Mouse (Mus musculus): ENCODE measurements around the gene Prdm16. TPM values are rescaled to one million over a fixed set of nuclear protein-coding genes. Genes with fewer than 3 reads are reported as not detected.
A peak's percentile ranks its signal among the peaks of the same experiment; 100 is the strongest.

The Prdm16 gene
- total RNA-seq, 2 experiments from 2014 or later, result 2.2 to 3.0 TPM

GRCm38 (mm10) chr4:154352246-154352645, 284.4 kb downstream of the Prdm16 start:
- H3K4me3 ChIP-seq, result no peak overlapping the region
- DNase-seq, result no peak
- no peak overlapping the region for H3K27ac ChIP-seq
- no peak for TF ChIP-seq CTCF (IDR thresholded peaks at IDR 0.05)
- intact Hi-C loops (cut with DNase I), result no loop called here

GRCm38 (mm10) chr4:154348197-154348786, 288.4 kb downstream of the Prdm16 start:
- no peak for DNase-seq
- intact Hi-C loops (cut with DNase I), result no loop called here
- Histone ChIP-seq H3K27ac (peak overlapping the region; percentile 58), H3K4me3 (no peak overlapping the region)
- no peak for TF ChIP-seq CTCF (IDR thresholded peaks at IDR 0.05)

- DNase-seq, result no peak
- Histone ChIP-seq H3K4me3 (no peak overlapping the region), H3K27ac (peak overlapping the region; percentile 58; the same call in 1 of the 2 replicates)
- no peak for TF ChIP-seq CTCF (IDR thresholded peaks at IDR 0.05)
- intact Hi-C loops (cut with DNase I), result no loop called here
Measured at GRCm38 (mm10) chr4:154346731-154347522, 289.7 kb downstream of the Prdm16 start.

GRCm38 (mm10) chr4:154336650-154337049, 300.0 kb downstream of the Prdm16 start:
- TF ChIP-seq CTCF (IDR thresholded peaks at IDR 0.05), result no peak
- peak; percentile 57 for DNase-seq
- H3K4me3 ChIP-seq, result no peak overlapping the region
- intact Hi-C loops (cut with DNase I), result loop anchor here (10.0 kb wide), 1 partner anchor 488 kb away; no protein-coding TSS in a partner anchor
- peak overlapping the region; percentile 87 for H3K27ac ChIP-seq

- intact Hi-C loops (cut with DNase I), result loop anchor here (10.0 kb wide), 1 partner anchor 489 kb away; no protein-coding TSS in a partner anchor
- peak within 1 kb of the TSS; percentile 87 for H3K27ac ChIP-seq
- TF ChIP-seq CTCF (IDR thresholded peaks at IDR 0.05), result no peak
- DNase-seq, result no peak
- H3K4me3 ChIP-seq, result peak within 1 kb of the TSS; percentile 51
Measured at GRCm38 (mm10) chr4:154335761-154336160, 300.9 kb downstream of the Prdm16 start, which contains the start of gene B230104I21Rik. Gene B230104I21Rik, plus strand, starts transcription at chr4:154336127.

- intact Hi-C loops (cut with DNase I), result loop anchor here (10.0 kb wide), 1 partner anchor 490 kb away; no protein-coding TSS in a partner anchor
- H3K27ac ChIP-seq, result peak overlapping the region; percentile 84
Measured at GRCm38 (mm10) chr4:154334699-154335402, 301.8 kb downstream of the Prdm16 start.

GRCm38 (mm10) chr4:154333300-154333699, 303.4 kb downstream of the Prdm16 start:
- peak overlapping the region; percentile 67 for H3K27ac ChIP-seq
- no peak for DNase-seq
- intact Hi-C loops (cut with DNase I), result loop anchor here (10.0 kb wide), 1 partner anchor 492 kb away; no protein-coding TSS in a partner anchor

More at GRCm38 (mm10) chr4:154334699-154335402, 301.8 kb downstream of the Prdm16 start:
- peak overlapping the region; percentile 51 for H3K4me3 ChIP-seq
- DNase-seq, result peak; percentile 52
- no peak for TF ChIP-seq CTCF (IDR thresholded peaks at IDR 0.05)

GRCm38 (mm10) chr4:154331271-154331670, 305.4 kb downstream of the Prdm16 start:
- TF ChIP-seq CTCF (IDR thresholded peaks at IDR 0.05), result no peak
- intact Hi-C loops (cut with DNase I), result loop anchor here (10.0 kb wide), 1 partner anchor 494 kb away; no protein-coding TSS in a partner anchor
- no peak overlapping the region for H3K4me3 ChIP-seq
- H3K27ac ChIP-seq, result peak overlapping the region; percentile 40
- no peak for DNase-seq

More at GRCm38 (mm10) chr4:154333300-154333699, 303.4 kb downstream of the Prdm16 start:
- H3K4me3 ChIP-seq, result peak overlapping the region; percentile 1; the same call in 1 of the 2 replicates
- no peak for TF ChIP-seq CTCF (IDR thresholded peaks at IDR 0.05)

GRCm38 (mm10) chr4:154330001-154330400, 306.7 kb downstream of the Prdm16 start:
- Histone ChIP-seq H3K4me3 (no peak overlapping the region), H3K27ac (peak overlapping the region; percentile 16; the same call in 1 of the 2 replicates)
- no peak for DNase-seq
- intact Hi-C loops (cut with DNase I), result loop anchor here (10.0 kb wide), 1 partner anchor 495 kb away; no protein-coding TSS in a partner anchor
- no peak for TF ChIP-seq CTCF (IDR thresholded peaks at IDR 0.05)

GRCm38 (mm10) chr4:154328836-154329235, 307.8 kb downstream of the Prdm16 start:
- DNase-seq, result peak; percentile 52
- peak; percentile 90 for TF ChIP-seq CTCF (IDR thresholded peaks at IDR 0.05)
- intact Hi-C loops (cut with DNase I), result loop anchor here (2.0 to 5.0 kb wide), 2 partner anchors 346 to 468 kb away; no protein-coding TSS in a partner anchor
- no peak overlapping the region for H3K4me3 ChIP-seq
- H3K27ac ChIP-seq, result no peak overlapping the region

GRCm38 (mm10) chr4:154328431-154328830, 308.2 kb downstream of the Prdm16 start:
- Histone ChIP-seq H3K27ac (no peak overlapping the region), H3K4me3 (no peak overlapping the region)
- no peak for TF ChIP-seq CTCF (IDR thresholded peaks at IDR 0.05)
- intact Hi-C loops (cut with DNase I), result loop anchor here (2.0 to 5.0 kb wide), 2 partner anchors 346 to 469 kb away; no protein-coding TSS in a partner anchor
- no peak for DNase-seq

- intact Hi-C loops (cut with DNase I), result loop anchor here (5.0 kb wide), 1 partner anchor 472 kb away; no protein-coding TSS in a partner anchor
- Histone ChIP-seq H3K4me3 (no peak overlapping the region), H3K27ac (no peak overlapping the region)
- TF ChIP-seq CTCF (IDR thresholded peaks at IDR 0.05), result no peak
- DNase-seq, result no peak
Measured at GRCm38 (mm10) chr4:154325410-154325809, 311.3 kb downstream of the Prdm16 start.

Data from gastrocnemius, adult 2 months (tissue).